Mouse (Mus musculus) brain, embryonic 18.5 days (tissue): Measurements from ENCODE around the gene Siae.

ENCODE experiments used
- DNase-seq: peaks from one replicate; pipeline ENCODE4 v3.0.0-alpha.2; 2012; ENCODE audit warnings: low read depth, low spot score

Siae gene

GRCm38 (mm10) chr9:37554838-37555748, at the start of gene Siae:
Siae (plus strand) TSS chr9:37555698.
- no peak for DNase-seq

- DNase-seq, result no peak
These were observed 49.5 kb upstream of the Siae start for GRCm38 (mm10) chr9:37506023-37506422.

- no peak for DNase-seq
These were observed 43.4 kb upstream of the Siae start for GRCm38 (mm10) chr9:37512097-37512496.

GRCm38 (mm10) chr9:37514456-37514855, 41.0 kb upstream of the Siae start:
- DNase-seq, result no peak

GRCm38 (mm10) chr9:37517467-37517866, 38.0 kb upstream of the Siae start:
- DNase-seq, result no peak

GRCm38 (mm10) chr9:37518991-37519390, 36.5 kb upstream of the Siae start:
- no peak for DNase-seq

GRCm38 (mm10) chr9:37519995-37520394, 35.5 kb upstream of the Siae start:
- no peak for DNase-seq

- DNase-seq, result no peak
These were observed 30.0 kb upstream of the Siae start for GRCm38 (mm10) chr9:37525461-37525860.

GRCm38 (mm10) chr9:37526443-37527395, 28.8 kb upstream of the Siae start:
- DNase-seq, result no peak

- DNase-seq, result no peak
These were observed 27.9 kb upstream of the Siae start, which contains the start of gene Esam for GRCm38 (mm10) chr9:37527396-37528224. Esam (plus strand) TSS chr9:37528078.

- no peak for DNase-seq
These were observed 27.1 kb upstream of the Siae start for GRCm38 (mm10) chr9:37528225-37528970.

- DNase-seq, result no peak
These were observed 25.2 kb upstream of the Siae start for GRCm38 (mm10) chr9:37530031-37530887.

GRCm38 (mm10) chr9:37530888-37531705, 24.4 kb upstream of the Siae start:
- DNase-seq, result no peak

GRCm38 (mm10) chr9:37536851-37537250, 18.6 kb upstream of the Siae start:
- no peak for DNase-seq

GRCm38 (mm10) chr9:37537658-37538250, 17.7 kb upstream of the Siae start:
- no peak for DNase-seq

- DNase-seq, result no peak
These were observed 16.1 kb upstream of the Siae start, which contains the start of gene Vsig2 for GRCm38 (mm10) chr9:37539170-37540025. Vsig2 (plus strand) TSS chr9:37539255.

- DNase-seq, result no peak
These were observed 15.3 kb upstream of the Siae start for GRCm38 (mm10) chr9:37540226-37540625.
